Mouse (Mus musculus) embryonic fibroblast, embryonic 13.5 days (primary cell): ENCODE measurements around the gene Rap1b.

Source experiments
- CTCF ChIP-seq: IDR thresholded peaks from 2 replicates; pipeline ENCODE4 v1.5.1; 2011; ENCODE audit warnings: mild to moderate bottlenecking, control low read depth, low read length, moderate library complexity, borderline replicate concordance; ENCODE audit not compliant: insufficient read depth
- POLR2A ChIP-seq: IDR thresholded peaks from 2 replicates; pipeline ENCODE4 v1.6.1; 2011; ENCODE audit warnings: low read depth, mild to moderate bottlenecking, control low read depth, low read length, moderate library complexity

- TF ChIP-seq POLR2A, result no peak
- TF ChIP-seq CTCF, result no peak
These were observed 73.3 kb downstream of the Rap1b start for GRCm38 (mm10) chr10:117772364-117773105.
